Mouse (Mus musculus): ENCODE measurements around the gene Sirt7. TPM values are rescaled to one million over a fixed set of nuclear protein-coding genes. Genes with fewer than 3 reads are reported as not detected.
A peak's percentile ranks its signal among the peaks of the same experiment; 100 is the strongest.

The Sirt7 gene
- polyA plus RNA-seq, 1 experiment from 2014 or later, result 54.8 TPM

GRCm38 (mm10) chr11:120609250-120609649 lies 15.8 kb downstream of the Sirt7 start:
- H3K9me3 ChIP-seq (ENCODE audit: control insufficient read depth, low read length), result no peaks in the 10 kb centered on the region
- peak overlapping the region; percentile 66 for H3K4me2 ChIP-seq
- DNase-seq (ENCODE audit: low spot score), result no peak
- H3K9ac ChIP-seq (ENCODE audit: low read depth, low read length), result peak overlapping the region; percentile 42; the same call in 1 of the 2 replicates
- peak; percentile 76 for ATAC-seq (replicated peaks; ENCODE audit: low FRiP score)
- H3K36me3 ChIP-seq (ENCODE audit: control insufficient read depth, insufficient read depth, low read length), result peaks cover 30% of the 10 kb centered on the region
- H3K27ac ChIP-seq (ENCODE audit: low read depth, low read length), result peak overlapping the region; percentile 36; the same call in 1 of the 2 replicates
- 0 out of 2 replicates have a peak overlapping the region, but pooled peaks have one; percentile 40 for H3K4me3 ChIP-seq (ENCODE audit: low read depth, low read length)
- 32% methylated on average over 8 of the region's 8 CpGs for WGBS
- H3K27me3 ChIP-seq (replicated peaks; ENCODE audit: control insufficient read depth, insufficient read depth, low read length), result peaks cover 4% of the 10 kb centered on the region; the same call in 1 of the 2 replicates
- H3K4me1 ChIP-seq (replicated peaks; ENCODE audit: control insufficient read depth, insufficient read depth, low read length), result peaks cover 18% of the 10 kb centered on the region

- H3K9me3 ChIP-seq (ENCODE audit: control insufficient read depth, low read length), result no peaks in the 10 kb centered on the region
- peak within 1 kb of the TSS; percentile 36; the same call in 1 of the 2 replicates for H3K27ac ChIP-seq (ENCODE audit: low read depth, low read length)
- WGBS, result 15% methylated on average over 45 of the region's 45 CpGs
- H3K4me1 ChIP-seq (replicated peaks; ENCODE audit: control insufficient read depth, insufficient read depth, low read length), result peaks cover 25% of the 10 kb centered on the region
- peak within 1 kb of the TSS; percentile 57 for H3K9ac ChIP-seq (ENCODE audit: low read depth, low read length)
- DNase-seq (ENCODE audit: low spot score) (no peak), ATAC-seq (replicated peaks; ENCODE audit: low FRiP score) (no peak)
- H3K4me2 ChIP-seq, result peak within 1 kb of the TSS; percentile 66
- peak within 1 kb of the TSS; percentile 40 for H3K4me3 ChIP-seq (ENCODE audit: low read depth, low read length)
- H3K27me3 ChIP-seq (replicated peaks; ENCODE audit: control insufficient read depth, insufficient read depth, low read length), result peaks cover 4% of the 10 kb centered on the region; the same call in 1 of the 2 replicates
- H3K36me3 ChIP-seq (ENCODE audit: control insufficient read depth, insufficient read depth, low read length), result peaks cover 33% of the 10 kb centered on the region
Observed at GRCm38 (mm10) chr11:120608241-120609034, 16.6 kb downstream of the Sirt7 start, which contains the start of gene Npb. TSS of gene Npb (plus strand) at chr11:120608477.

- Histone ChIP-seq H3K4me3 (ENCODE audit: low read depth, low read length) (no peak overlapping the region), H3K9me3 (ENCODE audit: control insufficient read depth, low read length) (no peaks in the 10 kb centered on the region), H3K27me3 (replicated peaks; ENCODE audit: control insufficient read depth, insufficient read depth, low read length) (peaks cover 4% of the 10 kb centered on the region; the same call in 1 of the 2 replicates), H3K9ac (ENCODE audit: low read depth, low read length) (no peak overlapping the region), H3K4me1 (replicated peaks; ENCODE audit: control insufficient read depth, insufficient read depth, low read length) (peaks cover 33% of the 10 kb centered on the region), H3K27ac (ENCODE audit: low read depth, low read length) (no peak overlapping the region), H3K4me2 (no peak overlapping the region), H3K36me3 (ENCODE audit: control insufficient read depth, insufficient read depth, low read length) (peaks cover 25% of the 10 kb centered on the region)
- ATAC-seq (replicated peaks; ENCODE audit: low FRiP score), result no peak
- WGBS, result 81% methylated on average over 4 of the region's 4 CpGs
- DNase-seq (ENCODE audit: low spot score), result no peak
Observed at GRCm38 (mm10) chr11:120606764-120607163, 18.3 kb downstream of the Sirt7 start.

GRCm38 (mm10) chr11:120605667-120606066 lies 19.4 kb downstream of the Sirt7 start:
- WGBS, result 91% methylated on average over 7 of the region's 7 CpGs

GRCm38 (mm10) chr11:120603545-120603944 lies 21.5 kb downstream of the Sirt7 start:
- WGBS, result 54% methylated on average over 2 of the region's 2 CpGs
- Histone ChIP-seq H3K27ac (ENCODE audit: low read depth, low read length) (peak overlapping the region; percentile 64), H3K4me1 (replicated peaks; ENCODE audit: control insufficient read depth, insufficient read depth, low read length) (peaks cover 30% of the 10 kb centered on the region), H3K9me3 (ENCODE audit: control insufficient read depth, low read length) (no peaks in the 10 kb centered on the region), H3K36me3 (ENCODE audit: control insufficient read depth, insufficient read depth, low read length) (peaks cover 21% of the 10 kb centered on the region), H3K4me2 (peak overlapping the region; percentile 53), H3K27me3 (replicated peaks; ENCODE audit: control insufficient read depth, insufficient read depth, low read length) (peaks cover 3% of the 10 kb centered on the region; the same call in 1 of the 2 replicates), H3K9ac (ENCODE audit: low read depth, low read length) (peak overlapping the region; percentile 35), H3K4me3 (ENCODE audit: low read depth, low read length) (peak overlapping the region; percentile 20; the same call in 1 of the 2 replicates)
- DNase-seq (ENCODE audit: low spot score) (no peak), ATAC-seq (replicated peaks; ENCODE audit: low FRiP score) (peak; percentile 78)

More at GRCm38 (mm10) chr11:120605667-120606066, 19.4 kb downstream of the Sirt7 start:
- Histone ChIP-seq H3K4me1 (replicated peaks; ENCODE audit: control insufficient read depth, insufficient read depth, low read length) (peaks cover 33% of the 10 kb centered on the region), H3K9me3 (ENCODE audit: control insufficient read depth, low read length) (no peaks in the 10 kb centered on the region), H3K27me3 (replicated peaks; ENCODE audit: control insufficient read depth, insufficient read depth, low read length) (peaks cover 4% of the 10 kb centered on the region; the same call in 1 of the 2 replicates), H3K9ac (ENCODE audit: low read depth, low read length) (no peak overlapping the region), H3K36me3 (ENCODE audit: control insufficient read depth, insufficient read depth, low read length) (peaks cover 17% of the 10 kb centered on the region), H3K4me3 (ENCODE audit: low read depth, low read length) (no peak overlapping the region), H3K27ac (ENCODE audit: low read depth, low read length) (no peak overlapping the region), H3K4me2 (no peak overlapping the region)
- ATAC-seq (replicated peaks; ENCODE audit: low FRiP score), result no peak
- no peak for DNase-seq (ENCODE audit: low spot score)

GRCm38 (mm10) chr11:120600716-120601115 lies 24.3 kb downstream of the Sirt7 start:
- Histone ChIP-seq H3K4me1 (replicated peaks; ENCODE audit: control insufficient read depth, insufficient read depth, low read length) (peaks cover 38% of the 10 kb centered on the region), H3K4me3 (ENCODE audit: low read depth, low read length) (no peak overlapping the region), H3K9me3 (ENCODE audit: control insufficient read depth, low read length) (no peaks in the 10 kb centered on the region), H3K36me3 (ENCODE audit: control insufficient read depth, insufficient read depth, low read length) (peaks cover 25% of the 10 kb centered on the region), H3K9ac (ENCODE audit: low read depth, low read length) (no peak overlapping the region), H3K27ac (ENCODE audit: low read depth, low read length) (no peak overlapping the region), H3K27me3 (replicated peaks; ENCODE audit: control insufficient read depth, insufficient read depth, low read length) (no peaks in the 10 kb centered on the region), H3K4me2 (no peak overlapping the region)
- WGBS, result 90% methylated on average over 3 of the region's 3 CpGs
- DNase-seq (ENCODE audit: low spot score) (no peak), ATAC-seq (replicated peaks; ENCODE audit: low FRiP score) (no peak)

GRCm38 (mm10) chr11:120598990-120599549 lies 26.0 kb downstream of the Sirt7 start:
- Histone ChIP-seq H3K4me1 (replicated peaks; ENCODE audit: control insufficient read depth, insufficient read depth, low read length) (peaks cover 35% of the 10 kb centered on the region), H3K27me3 (replicated peaks; ENCODE audit: control insufficient read depth, insufficient read depth, low read length) (no peaks in the 10 kb centered on the region), H3K9me3 (ENCODE audit: control insufficient read depth, low read length) (no peaks in the 10 kb centered on the region), H3K4me3 (ENCODE audit: low read depth, low read length) (peak overlapping the region; percentile 100), H3K27ac (ENCODE audit: low read depth, low read length) (peak overlapping the region; percentile 97), H3K36me3 (ENCODE audit: control insufficient read depth, insufficient read depth, low read length) (peaks cover 34% of the 10 kb centered on the region), H3K9ac (ENCODE audit: low read depth, low read length) (peak overlapping the region; percentile 100), H3K4me2 (peak overlapping the region; percentile 97)
- no peak for ATAC-seq (replicated peaks; ENCODE audit: low FRiP score)
- DNase-seq (ENCODE audit: low spot score), result no peak
- 43% methylated on average over 17 of the region's 17 CpGs for WGBS

- H3K4me3 ChIP-seq (ENCODE audit: low read depth, low read length), result peak within 1 kb of the TSS; percentile 100
- under 1% methylated on average over 88 of the region's 88 CpGs for WGBS
- H3K36me3 ChIP-seq (ENCODE audit: control insufficient read depth, insufficient read depth, low read length), result peaks cover 38% of the 10 kb centered on the region
- DNase-seq (ENCODE audit: low spot score), result peak; percentile 94
- H3K9me3 ChIP-seq (ENCODE audit: control insufficient read depth, low read length), result no peaks in the 10 kb centered on the region
- no peaks in the 10 kb centered on the region for H3K27me3 ChIP-seq (replicated peaks; ENCODE audit: control insufficient read depth, insufficient read depth, low read length)
- H3K9ac ChIP-seq (ENCODE audit: low read depth, low read length), result peak within 1 kb of the TSS; percentile 100
- H3K27ac ChIP-seq (ENCODE audit: low read depth, low read length), result peak within 1 kb of the TSS; percentile 97
- peak within 1 kb of the TSS; percentile 97 for H3K4me2 ChIP-seq
- ATAC-seq (replicated peaks; ENCODE audit: low FRiP score), result peak; percentile 98
- peaks cover 30% of the 10 kb centered on the region for H3K4me1 ChIP-seq (replicated peaks; ENCODE audit: control insufficient read depth, insufficient read depth, low read length)
Observed at GRCm38 (mm10) chr11:120598283-120598989, 26.6 kb downstream of the Sirt7 start, which contains the start of the genes Alyref and Anapc11. TSS of gene Alyref (minus strand) at chr11:120598365. TSS of gene Anapc11 (plus strand) at chr11:120598421.
